Mouse (Mus musculus) kidney, postnatal 0 days (tissue): ENCODE data around the gene Myrfl. TPM values are rescaled to one million over a fixed set of nuclear protein-coding genes. Genes with fewer than 3 reads are reported as not detected.

Source experiments
- ATAC-seq: fragments of 200-750 bp; cut with Nextera tagmentation; replicated peaks from 2 replicates; pipeline ENCODE4 v1.8.0; 2017; ENCODE audit warnings: low read depth, moderate number of reproducible peaks, moderate TSS enrichment, moderate library complexity; ENCODE audit not compliant: low FRiP score
- DNase-seq: peaks from one replicate; pipeline ENCODE4 v3.0.0-alpha.2; 2016; ENCODE audit warnings: low spot score
- H3K27ac ChIP-seq: fragments of 300-500 bp; sonication (generic); 2 replicates; pipeline ENCODE4 v1.5.1; 2014; ENCODE audit warnings: mild to moderate bottlenecking
- H3K27me3 ChIP-seq: fragments of 300-500 bp; sonication (generic); 2 replicates; pipeline ENCODE4 v1.6.1; 2014; ENCODE audit warnings: low read length, mixed read lengths; ENCODE audit not compliant: insufficient read depth
- H3K36me3 ChIP-seq: fragments of 300-500 bp; sonication (generic); 2 replicates; pipeline ENCODE4 v1.6.1; 2014; ENCODE audit warnings: low read length, mixed read lengths; ENCODE audit not compliant: insufficient read depth
- H3K4me1 ChIP-seq: fragments of 300-500 bp; sonication (generic); replicated peaks from 2 replicates; pipeline ENCODE4 v1.6.1; 2014; ENCODE audit warnings: antibody characterized with exemption, low read length, mixed read lengths; ENCODE audit not compliant: insufficient read depth
- H3K4me2 ChIP-seq: fragments of 300-500 bp; sonication (generic); 2 replicates; pipeline ENCODE4 v1.6.1; 2014; ENCODE audit warnings: mild to moderate bottlenecking, low read length, moderate library complexity, mixed read lengths
- H3K4me3 ChIP-seq: fragments of 300-500 bp; sonication (generic); replicated peaks from 2 replicates; pipeline ENCODE4 v1.5.1; 2014; ENCODE audit warnings: low read depth, low read length
- H3K9ac ChIP-seq: fragments of 300-500 bp; sonication (generic); 2 replicates; pipeline ENCODE4 v1.6.1; 2014; ENCODE audit warnings: low read depth, low read length
- H3K9me3 ChIP-seq: fragments of 300-500 bp; sonication (generic); replicated peaks from 2 replicates; pipeline ENCODE4 v1.6.1; 2016; ENCODE audit warnings: low read length, inconsistent platforms, mixed read lengths
- CTCF ChIP-seq: IDR thresholded peaks from 2 replicates; pipeline ENCODE4 v1.5.1; 2016; ENCODE audit warnings: antibody characterized with exemption, low read depth, mild to moderate bottlenecking, moderate library complexity
- WGBS: fragments of 180-500 bp; shearing (Covaris S2); extraction: QIAGEN DNeasy Blood & Tissue Kit; methylation state at CpG from one replicate; pipeline ENCODE4 v1.1.7; 2014; 5-methylcytosine and 5-hydroxymethylcytosine counted together
- polyA plus RNA-seq: library from polyadenylated mRNA; unstranded; fragments of >200 nt; fragmentation: Nextera tagmentation; extraction: Ambion mirVana; gene quantifications from 2 replicates; pipeline ENCODE4 v1.2.1, GENCODE M21; 2015

Gene Myrfl
- polyA plus RNA-seq, 1 experiment from 2014 or later = 0.04 TPM

GRCm38 (mm10) chr10:116932418-116932817 is 35.7 kb upstream of the Myrfl start:
- peaks cover 17% of the 10 kb centered on the region for H3K36me3 ChIP-seq
- H3K27ac ChIP-seq = no peak overlapping the region
- H3K4me1 ChIP-seq = no peaks in the 10 kb centered on the region
- H3K4me3 ChIP-seq = no peak overlapping the region
- no peak for TF ChIP-seq CTCF
- WGBS = 85% methylated on average over 13 of the region's 13 CpGs
- H3K9me3 ChIP-seq = no peaks in the 10 kb centered on the region
- H3K27me3 ChIP-seq = no peaks in the 10 kb centered on the region
- ATAC-seq (no peak), DNase-seq (no peak)
- no peak overlapping the region for H3K4me2 ChIP-seq
- H3K9ac ChIP-seq = no peak overlapping the region

GRCm38 (mm10) chr10:116931497-116932179 is 34.9 kb upstream of the Myrfl start:
- Histone ChIP-seq H3K9me3 (no peaks in the 10 kb centered on the region), H3K4me3 (no peak overlapping the region), H3K27me3 (no peaks in the 10 kb centered on the region), H3K36me3 (peaks cover 16% of the 10 kb centered on the region; the same call in 1 of the 2 replicates), H3K9ac (no peak overlapping the region), H3K4me2 (no peak overlapping the region), H3K27ac (no peak overlapping the region), H3K4me1 (no peaks in the 10 kb centered on the region)
- no peak for DNase-seq
- ATAC-seq = no peak
- TF ChIP-seq CTCF = no peak
- WGBS = 75% methylated on average over 15 of the region's 15 CpGs

GRCm38 (mm10) chr10:116930936-116931335 is 34.2 kb upstream of the Myrfl start:
- WGBS = 31% methylated on average over 6 of the region's 7 CpGs

GRCm38 (mm10) chr10:116930506-116930905 is 33.8 kb upstream of the Myrfl start:
- WGBS = 51% methylated on average over 7 of the region's 7 CpGs
- no peak for TF ChIP-seq CTCF
- DNase-seq = no peak
- Histone ChIP-seq H3K27me3 (no peaks in the 10 kb centered on the region), H3K27ac (no peak overlapping the region), H3K9me3 (no peaks in the 10 kb centered on the region), H3K4me1 (no peaks in the 10 kb centered on the region), H3K36me3 (peaks cover 20% of the 10 kb centered on the region; the same call in 1 of the 2 replicates), H3K4me3 (no peak overlapping the region), H3K4me2 (no peak overlapping the region), H3K9ac (no peak overlapping the region)
- no peak for ATAC-seq

More at GRCm38 (mm10) chr10:116930936-116931335, 34.2 kb upstream of the Myrfl start:
- no peak for TF ChIP-seq CTCF
- no peaks in the 10 kb centered on the region for H3K9me3 ChIP-seq
- no peak overlapping the region for H3K27ac ChIP-seq
- no peak overlapping the region for H3K4me2 ChIP-seq
- no peaks in the 10 kb centered on the region for H3K4me1 ChIP-seq
- peaks cover 20% of the 10 kb centered on the region; the same call in 1 of the 2 replicates for H3K36me3 ChIP-seq
- no peak overlapping the region for H3K4me3 ChIP-seq
- DNase-seq (no peak), ATAC-seq (no peak)
- H3K9ac ChIP-seq = no peak overlapping the region
- H3K27me3 ChIP-seq = no peaks in the 10 kb centered on the region

GRCm38 (mm10) chr10:116928826-116929225 is 32.1 kb upstream of the Myrfl start:
- H3K9me3 ChIP-seq = no peaks in the 10 kb centered on the region
- peaks cover 30% of the 10 kb centered on the region for H3K36me3 ChIP-seq
- H3K4me1 ChIP-seq = no peaks in the 10 kb centered on the region
- WGBS = 64% methylated on average over 3 of the region's 3 CpGs
- no peak overlapping the region for H3K4me3 ChIP-seq
- H3K9ac ChIP-seq = no peak overlapping the region
- TF ChIP-seq CTCF = no peak
- H3K27me3 ChIP-seq = no peaks in the 10 kb centered on the region
- ATAC-seq = 0 out of 2 replicates have a peak, but pooled peaks have one; percentile 4
- no peak for DNase-seq
- no peak overlapping the region for H3K4me2 ChIP-seq
- no peak overlapping the region for H3K27ac ChIP-seq

- H3K27ac ChIP-seq = no peak overlapping the region
- no peak for DNase-seq
- no peak overlapping the region for H3K9ac ChIP-seq
- H3K4me2 ChIP-seq = no peak overlapping the region
- WGBS = 91% methylated on average over 11 of the region's 11 CpGs
- H3K27me3 ChIP-seq = no peaks in the 10 kb centered on the region
- no peak for ATAC-seq
- no peaks in the 10 kb centered on the region for H3K4me1 ChIP-seq
- H3K9me3 ChIP-seq = no peaks in the 10 kb centered on the region
- no peak overlapping the region for H3K4me3 ChIP-seq
- TF ChIP-seq CTCF = no peak
- H3K36me3 ChIP-seq = peaks cover 38% of the 10 kb centered on the region
Observed at GRCm38 (mm10) chr10:116926428-116927113, 29.9 kb upstream of the Myrfl start.
